Mouse (Mus musculus): Measurements from ENCODE around the gene Tspan12. TPM values are rescaled to one million over a fixed set of nuclear protein-coding genes. Genes with fewer than 3 reads are reported as not detected.
"Not testable (repeated sequence)": the region's sequence is repeated elsewhere in the genome, so short reads cannot be mapped to it uniquely, and the experiment has no call there.

Tspan12 gene
- 10 to 100 TPM; 39.7 to 44.5 TPM for total RNA-seq (2021)
- long read RNA-seq, experiment 1, partial matches to known transcripts, result 44 of 56 reads
- long read RNA-seq, experiment 1, other reads (novel, unspliced or antisense), result 9 of 56 reads
- long read RNA-seq, experiment 2, partial matches to known transcripts, result 36 of 42 reads
- long read RNA-seq, experiment 2, other reads (novel, unspliced or antisense), result 4 of 42 reads

GRCm38 (mm10) chr6:21852344-21852785, at the start of gene Tspan12:
Tspan12 (minus strand) TSS chr6:21852515.
- DNase-seq, result no peak

- peak; percentile 38 for DNase-seq
Observed at GRCm38 (mm10) chr6:21894451-21894850, 42.1 kb upstream of the Tspan12 start.

- DNase-seq, result no peak
Observed at GRCm38 (mm10) chr6:21889101-21889500, 36.8 kb upstream of the Tspan12 start.

- DNase-seq, result not testable (repeated sequence)
Observed at GRCm38 (mm10) chr6:21887971-21888370, 35.7 kb upstream of the Tspan12 start.

- no peak for DNase-seq
Observed at GRCm38 (mm10) chr6:21879496-21879895, 27.2 kb upstream of the Tspan12 start.

- DNase-seq, result no peak
Observed at GRCm38 (mm10) chr6:21867310-21867709, 15.0 kb upstream of the Tspan12 start.

GRCm38 (mm10) chr6:21864179-21864578, 11.9 kb upstream of the Tspan12 start:
- DNase-seq, result no peak

- no peak for DNase-seq
Observed at GRCm38 (mm10) chr6:21863561-21863960, 11.2 kb upstream of the Tspan12 start.

DNA sequence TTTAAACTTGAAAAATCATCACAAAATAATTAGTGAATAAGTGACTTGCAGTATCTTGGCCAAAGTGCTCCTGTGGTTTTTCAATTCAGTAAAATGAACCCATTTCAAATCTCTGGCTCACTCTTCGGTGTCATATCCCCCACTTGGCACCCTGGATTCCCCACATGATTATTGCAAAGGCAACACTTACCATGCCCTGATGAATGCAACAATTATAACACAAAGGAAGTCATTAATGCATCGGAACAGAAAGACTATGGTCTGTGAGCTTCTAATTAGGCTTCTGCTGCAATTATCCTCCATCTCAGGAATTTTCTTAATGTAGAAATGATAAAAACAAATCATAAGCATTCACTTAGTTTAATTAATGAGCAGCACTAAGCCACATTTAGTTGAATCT, 9.0 kb upstream of the Tspan12 start:
- DNase-seq, result no peak

GRCm38 (mm10) chr6:21857843-21858242, 5.5 kb upstream of the Tspan12 start:
- DNase-seq, result no peak

DNA sequence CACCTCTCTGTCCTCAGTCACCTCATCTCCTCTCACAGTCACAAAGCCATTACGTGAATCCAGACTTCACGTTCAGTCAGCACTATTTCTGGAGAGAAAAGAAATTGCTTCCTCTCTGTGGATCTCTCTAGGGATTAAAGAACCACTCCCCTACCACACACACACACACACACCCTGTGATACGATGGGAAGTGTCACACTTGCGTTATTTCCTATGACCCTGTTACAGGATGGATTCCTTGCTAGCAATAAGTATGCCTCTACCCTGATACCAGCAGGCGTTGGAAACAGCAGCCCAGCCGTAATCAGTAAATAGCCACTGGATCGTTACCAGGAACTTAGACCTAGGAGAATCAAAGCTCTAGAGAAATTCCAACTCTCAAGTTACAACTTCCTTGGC, 3.6 kb upstream of the Tspan12 start:
- DNase-seq, result no peak

GRCm38 (mm10) chr6:21853342-21853741, 1.0 kb upstream of the Tspan12 start:
- no peak for DNase-seq

DNA sequence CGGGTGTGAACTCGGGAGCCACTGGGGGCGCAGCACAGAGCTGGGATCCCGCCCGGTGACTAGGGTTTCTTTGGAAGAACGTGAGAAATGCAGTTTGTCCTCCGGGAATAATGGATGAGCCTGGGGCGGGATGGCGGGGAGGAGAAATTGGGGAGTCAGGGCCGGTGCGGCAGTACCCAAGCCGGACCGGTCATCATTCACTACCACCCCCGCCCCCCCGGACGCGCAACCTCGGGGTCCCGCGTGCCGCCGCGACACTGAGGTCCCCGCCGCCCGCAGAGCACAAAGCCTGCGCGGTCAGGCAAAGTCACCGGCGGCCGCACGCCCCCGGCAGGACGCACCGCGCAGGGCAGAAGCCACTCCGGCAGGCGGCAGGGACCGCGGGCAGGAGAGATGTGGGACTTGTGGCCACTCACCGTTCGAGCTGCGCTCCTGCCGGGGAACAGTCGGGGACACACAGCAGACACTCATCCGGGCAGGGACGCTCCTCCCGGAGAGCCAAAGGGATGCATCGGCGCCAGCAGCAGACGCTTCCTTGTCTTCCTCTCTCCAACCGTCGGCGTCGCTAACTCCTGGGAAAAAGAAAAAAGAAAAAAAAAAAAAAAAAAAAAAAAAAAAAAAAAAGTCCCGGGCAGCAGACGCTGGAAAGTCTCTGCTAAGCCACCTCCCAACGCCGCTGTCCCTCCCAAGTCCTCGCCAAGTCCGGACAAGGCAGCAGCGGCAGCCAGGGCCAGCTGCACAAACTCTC, 545 bp downstream of the Tspan12 start:
- DNase-seq, result peak; percentile 83

DNA sequence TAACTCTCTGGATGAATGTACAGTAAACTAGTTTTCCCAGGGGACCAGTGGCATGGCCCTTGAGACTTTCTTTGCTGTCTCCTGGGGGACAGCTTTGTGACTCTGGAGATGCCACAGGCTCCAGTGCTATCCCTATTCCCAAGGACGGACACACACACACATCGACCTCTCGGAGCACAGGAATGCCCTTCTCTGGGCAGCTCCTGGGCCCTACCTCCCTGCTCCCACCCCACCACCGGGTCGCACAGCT, 1.0 kb downstream of the Tspan12 start:
- DNase-seq, result no peak

DNA sequence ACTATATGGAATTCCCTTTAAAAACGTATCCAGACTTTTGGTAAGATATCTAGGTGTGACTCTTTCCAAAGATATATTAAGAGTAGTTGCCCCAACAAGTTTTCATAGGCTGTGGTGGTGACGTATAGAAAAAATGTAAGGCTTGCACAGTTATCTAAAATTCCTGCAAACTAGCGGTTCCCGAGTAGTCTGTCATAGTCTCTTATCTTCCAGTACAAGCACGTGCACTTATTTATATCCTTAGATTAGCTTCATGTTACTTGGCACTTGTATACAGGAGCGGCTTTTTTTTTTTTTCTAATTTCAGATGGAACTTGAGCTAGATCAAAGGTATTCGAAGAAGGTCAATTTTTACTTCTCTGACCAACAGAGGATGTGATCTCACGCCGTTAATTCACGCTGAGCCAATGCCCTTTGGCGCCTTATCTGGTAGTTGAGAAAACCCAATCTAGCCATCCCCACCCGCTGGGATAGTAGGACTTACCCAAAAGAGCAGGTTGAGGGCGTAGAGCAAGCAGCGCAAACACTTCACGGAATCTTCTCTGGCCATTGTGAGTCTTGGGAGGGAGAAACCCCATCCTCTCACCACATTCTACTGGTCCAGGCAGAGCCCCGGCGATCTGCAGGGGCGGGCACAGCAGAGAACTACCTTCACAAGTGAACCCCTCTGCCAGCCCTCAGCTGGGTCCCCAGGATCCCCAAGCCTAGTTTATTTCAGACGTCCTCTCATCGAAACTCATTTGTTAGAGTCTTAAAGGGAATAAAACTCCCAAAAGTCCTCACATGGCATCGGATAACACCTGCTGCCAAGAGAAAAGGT, 1.6 kb downstream of the Tspan12 start:
- DNase-seq, result no peak

GRCm38 (mm10) chr6:21848808-21849207, 3.5 kb downstream of the Tspan12 start:
- DNase-seq, result no peak

DNA sequence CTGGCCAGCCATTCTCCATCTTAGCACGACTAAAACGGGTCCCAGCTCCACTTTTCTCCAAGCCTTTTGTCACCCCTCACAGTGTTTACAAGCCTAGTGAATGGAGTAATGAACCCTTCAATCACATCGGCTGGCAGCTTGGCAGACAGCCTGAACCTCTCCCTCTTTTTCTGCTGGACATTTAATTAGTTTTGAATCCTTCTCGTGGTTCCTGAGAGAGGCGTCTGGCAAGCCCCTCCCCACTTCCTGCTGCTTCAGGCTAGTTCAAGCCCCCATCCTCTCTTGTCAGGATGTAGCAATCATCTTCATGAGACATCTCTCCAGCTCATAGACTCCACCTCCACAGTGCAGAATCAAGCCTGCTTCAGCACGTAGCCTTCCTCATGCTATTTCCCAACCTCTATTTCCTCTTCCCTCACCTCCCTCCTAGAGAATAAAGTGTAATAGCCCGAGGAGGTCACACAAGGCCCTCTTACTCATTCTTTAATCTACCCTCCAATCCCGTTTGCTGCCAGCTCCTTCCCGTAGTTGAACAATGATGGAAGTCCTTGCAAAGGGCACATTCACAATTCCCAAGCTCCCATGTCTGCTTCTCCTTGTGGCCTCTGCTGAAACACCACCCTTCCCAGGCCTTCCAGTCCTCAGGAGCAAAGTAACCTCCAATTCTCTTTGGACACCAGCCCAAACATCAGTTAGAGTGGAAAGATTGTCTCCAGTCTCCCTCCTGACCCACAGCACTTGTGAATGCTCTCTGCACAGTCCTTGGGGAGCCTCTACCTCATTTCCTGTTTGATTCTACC, 12.1 kb downstream of the Tspan12 start:
- no peak for DNase-seq

DNA sequence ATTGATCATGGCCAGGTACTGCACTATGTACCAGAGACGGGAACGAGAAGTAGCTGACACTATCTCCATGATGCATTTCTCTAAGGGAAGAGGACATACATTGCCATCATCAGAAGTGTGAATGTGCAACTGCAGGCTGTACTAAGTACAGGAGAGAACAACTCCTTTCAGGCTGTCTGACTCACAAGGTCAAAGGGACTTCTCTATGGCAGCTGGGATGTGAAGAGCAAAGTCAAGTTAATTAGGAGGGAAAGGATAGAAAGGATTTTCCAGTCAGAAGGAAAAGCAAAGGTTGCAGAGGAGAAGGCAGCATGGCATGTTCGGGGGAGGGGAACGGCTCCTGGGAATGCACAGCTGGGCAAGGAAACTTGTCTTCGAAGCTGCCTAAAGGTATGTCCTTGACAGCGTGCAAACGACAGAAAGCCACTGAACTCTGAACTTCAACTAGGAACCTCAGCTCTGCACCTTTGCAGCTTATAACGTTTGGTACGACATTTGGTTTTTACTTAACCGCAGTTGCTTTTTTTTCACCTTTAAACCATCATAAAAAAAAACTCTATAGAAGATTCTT, 13.0 kb downstream of the Tspan12 start:
- no peak for DNase-seq

- no peak for DNase-seq
Observed at GRCm38 (mm10) chr6:21833531-21833930, 18.8 kb downstream of the Tspan12 start.

DNA sequence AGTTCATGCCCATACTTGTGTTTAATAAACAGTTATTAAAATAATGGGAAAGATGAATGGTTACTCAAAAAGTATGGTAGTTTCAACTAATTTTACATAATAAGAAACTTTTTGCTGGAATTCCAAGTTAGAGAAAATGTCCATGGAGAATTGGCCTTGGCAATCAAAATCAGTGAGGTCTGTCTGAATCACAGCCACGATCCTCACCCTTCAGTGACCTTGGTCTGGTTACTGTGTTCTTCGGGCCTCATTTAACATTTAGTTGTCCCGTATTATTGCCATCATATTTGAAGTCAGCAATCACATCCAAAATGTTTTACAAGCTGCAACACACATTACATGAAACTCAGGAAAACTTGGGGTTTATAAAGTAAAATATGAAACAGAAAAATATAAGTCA, 20.4 kb downstream of the Tspan12 start:
- no peak for DNase-seq

DNA sequence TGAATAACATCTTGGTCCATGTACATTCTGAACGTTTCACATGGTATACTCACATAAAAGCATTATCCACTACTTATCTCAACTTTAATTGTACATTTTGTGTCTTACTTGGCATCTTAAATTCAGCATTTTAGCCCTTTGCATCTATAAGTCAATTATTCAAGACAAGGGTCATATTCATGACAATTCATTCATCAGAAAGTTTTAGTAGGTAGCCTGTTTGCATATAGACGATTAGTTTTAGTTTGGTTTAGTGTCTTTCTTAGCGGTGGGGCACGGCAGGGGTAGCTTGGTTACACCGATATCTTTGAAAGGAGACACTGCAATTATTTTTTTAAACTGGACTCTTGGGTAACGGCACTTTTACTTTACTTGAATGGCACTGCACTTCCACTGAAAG, 21.4 kb downstream of the Tspan12 start:
- no peak for DNase-seq

DNA sequence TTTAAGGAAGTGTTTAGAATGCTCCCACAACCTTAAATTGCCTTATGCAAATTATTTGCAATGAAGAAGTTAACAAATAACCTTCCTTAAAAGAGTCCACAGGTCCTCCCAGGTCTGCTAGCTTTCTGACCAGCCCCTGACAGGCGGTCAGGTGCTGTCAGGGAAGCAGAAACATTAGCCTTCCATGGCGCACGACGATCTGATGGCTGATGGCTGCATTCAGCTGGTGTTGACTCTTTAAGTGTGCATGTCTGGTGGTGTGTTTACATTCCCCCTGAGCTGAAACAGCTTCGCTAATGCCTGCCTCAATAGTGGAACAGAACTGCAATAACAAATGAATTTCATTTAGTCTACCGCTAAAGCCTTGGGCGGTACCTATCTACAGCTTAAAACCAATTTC, 22.4 kb downstream of the Tspan12 start:
- DNase-seq, result no peak

All from gastrocnemius, postnatal 10 days (tissue).